Mouse (Mus musculus): ENCODE data around the gene Astl.
"Not testable (repeated sequence)": the region's sequence is repeated elsewhere in the genome, so short reads cannot be mapped to it uniquely, and the experiment has no call there.

Gene Astl

GRCm38 (mm10) chr2:127338416-127338815 is at the start of gene Astl:
TSS of gene Astl (plus strand) at chr2:127338639.
- DNase-seq: no peak

GRCm38 (mm10) chr2:127292250-127292649 is 46.2 kb upstream of the Astl start:
- DNase-seq: no peak

GRCm38 (mm10) chr2:127297001-127297805 is 41.2 kb upstream of the Astl start:
- no peak for DNase-seq

GRCm38 (mm10) chr2:127298056-127298455 is 40.4 kb upstream of the Astl start:
- DNase-seq: no peak

GRCm38 (mm10) chr2:127300701-127301100 is 37.7 kb upstream of the Astl start:
- DNase-seq: no peak

GRCm38 (mm10) chr2:127301883-127302282 is 36.6 kb upstream of the Astl start:
- DNase-seq: no peak

- DNase-seq: not testable (repeated sequence)
These were observed 34.2 kb upstream of the Astl start for GRCm38 (mm10) chr2:127304192-127304591.

- no peak for DNase-seq
These were observed 33.7 kb upstream of the Astl start for GRCm38 (mm10) chr2:127304609-127305210.

GRCm38 (mm10) chr2:127306123-127306522 is 32.3 kb upstream of the Astl start:
- no peak for DNase-seq

GRCm38 (mm10) chr2:127307179-127307578 is 31.3 kb upstream of the Astl start:
- DNase-seq: no peak

GRCm38 (mm10) chr2:127308660-127309059 is 29.8 kb upstream of the Astl start:
- peak; percentile 32 for DNase-seq

- DNase-seq: no peak
These were observed 28.2 kb upstream of the Astl start for GRCm38 (mm10) chr2:127310246-127310645.

GRCm38 (mm10) chr2:127310685-127311084 is 27.8 kb upstream of the Astl start:
- DNase-seq: no peak

GRCm38 (mm10) chr2:127311193-127311592 is 27.2 kb upstream of the Astl start:
- no peak for DNase-seq

- no peak for DNase-seq
These were observed 25.6 kb upstream of the Astl start for GRCm38 (mm10) chr2:127312801-127313200.

GRCm38 (mm10) chr2:127313878-127314277 is 24.6 kb upstream of the Astl start:
- DNase-seq: no peak

- no peak for DNase-seq
These were observed 23.8 kb upstream of the Astl start for GRCm38 (mm10) chr2:127314467-127315154.

GRCm38 (mm10) chr2:127315155-127315470 is 23.3 kb upstream of the Astl start:
- DNase-seq: no peak

- no peak for DNase-seq
These were observed 22.0 kb upstream of the Astl start for GRCm38 (mm10) chr2:127316431-127316830.

- DNase-seq: no peak
These were observed 20.3 kb upstream of the Astl start for GRCm38 (mm10) chr2:127318136-127318535.

GRCm38 (mm10) chr2:127319071-127319470 is 19.4 kb upstream of the Astl start:
- no peak for DNase-seq

GRCm38 (mm10) chr2:127322671-127323285 is 15.7 kb upstream of the Astl start:
- no peak for DNase-seq

- DNase-seq: no peak
These were observed 14.8 kb upstream of the Astl start for GRCm38 (mm10) chr2:127323667-127324066.

GRCm38 (mm10) chr2:127324456-127324855 is 14.0 kb upstream of the Astl start:
- DNase-seq: no peak

Data from kidney, adult 9 months (tissue).